Mouse (Mus musculus): ENCODE results near the gene Naa20.

Naa20 gene

DNA sequence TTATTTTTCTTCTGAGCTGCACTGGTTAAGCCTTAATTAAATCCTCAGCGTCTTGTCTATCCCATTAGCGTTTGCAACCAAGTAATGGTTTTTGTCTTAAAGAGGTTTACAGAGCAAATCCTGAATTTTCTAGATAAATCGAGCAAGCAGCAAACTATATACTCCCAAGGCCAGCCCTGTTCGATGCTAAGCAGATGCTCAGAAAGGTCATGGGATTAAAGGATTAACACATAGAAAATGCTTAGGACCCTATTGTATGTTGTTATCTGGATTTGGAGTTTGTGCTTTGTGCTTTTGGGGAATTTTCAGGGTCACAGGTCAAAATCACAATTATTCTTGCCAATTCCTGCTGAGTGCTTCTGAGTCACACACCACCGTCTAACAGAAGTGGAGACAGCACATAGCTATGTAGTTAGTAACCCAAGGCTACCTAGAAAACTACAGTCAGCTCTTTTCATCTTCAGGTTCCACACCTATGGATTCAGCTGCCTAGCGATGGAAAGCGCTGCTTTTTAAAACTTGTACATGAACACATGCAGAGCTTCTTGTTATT, 46.6 kb downstream of the Naa20 start:
- in situ Hi-C loops (cut with MboI; ENCODE audit: low sequenced_read_pairs) = no loop called here

DNA sequence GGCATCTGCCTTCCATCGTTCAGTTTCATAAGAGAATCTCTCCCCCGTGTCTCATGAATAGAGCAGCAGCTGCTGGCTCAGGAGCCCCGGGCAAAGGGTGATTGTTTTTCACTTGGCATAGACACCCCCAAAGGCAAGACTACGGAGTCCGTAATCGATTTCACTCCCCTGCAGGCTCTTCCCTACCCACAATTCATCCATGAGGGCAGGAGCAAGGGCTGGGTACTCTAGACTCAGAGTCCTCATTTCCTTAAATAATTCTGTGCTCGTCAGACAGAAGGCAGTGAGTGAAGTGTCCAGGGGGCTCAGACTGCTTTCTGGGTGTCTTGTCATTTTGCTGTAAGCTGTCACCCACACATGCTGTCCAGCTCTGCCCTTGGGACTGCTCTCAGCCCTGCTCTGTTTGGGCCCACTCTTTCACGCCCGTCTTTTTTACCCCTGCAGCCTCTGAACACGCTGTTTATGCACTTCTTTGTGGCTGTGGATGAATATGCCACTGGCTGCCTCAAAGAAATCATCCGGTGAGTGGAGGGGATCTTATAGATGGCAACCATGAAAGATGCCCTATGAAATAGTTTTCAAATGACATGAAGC, 47.7 kb downstream of the Naa20 start:
- in situ Hi-C loops (cut with MboI; ENCODE audit: low sequenced_read_pairs) = loop anchor here (10.0 kb wide), 2 partner anchors 435 to 465 kb away; no protein-coding TSS in a partner anchor

DNA sequence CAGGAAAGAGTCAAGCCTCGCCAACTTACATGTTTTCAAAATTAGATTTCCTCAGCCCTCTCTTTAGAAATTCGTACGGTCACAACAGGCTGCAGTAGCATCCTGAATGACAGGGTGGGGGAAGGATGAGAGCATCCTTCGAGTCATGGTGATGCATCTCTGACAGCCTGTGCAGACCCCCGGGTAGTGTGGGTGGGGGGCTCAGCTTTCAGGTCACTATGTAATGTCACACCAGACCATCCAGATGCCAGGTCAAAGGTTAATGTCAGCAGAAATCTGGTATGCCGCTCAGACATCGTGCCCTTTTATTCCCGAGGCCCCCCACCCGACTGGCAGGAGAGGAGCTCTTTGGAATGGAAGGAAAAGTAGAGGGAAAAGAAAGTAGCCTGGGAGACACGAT, 48.3 kb downstream of the Naa20 start:
- in situ Hi-C loops (cut with MboI; ENCODE audit: low sequenced_read_pairs) = loop anchor here (10.0 kb wide), 2 partner anchors 435 to 465 kb away; no protein-coding TSS in a partner anchor

DNA sequence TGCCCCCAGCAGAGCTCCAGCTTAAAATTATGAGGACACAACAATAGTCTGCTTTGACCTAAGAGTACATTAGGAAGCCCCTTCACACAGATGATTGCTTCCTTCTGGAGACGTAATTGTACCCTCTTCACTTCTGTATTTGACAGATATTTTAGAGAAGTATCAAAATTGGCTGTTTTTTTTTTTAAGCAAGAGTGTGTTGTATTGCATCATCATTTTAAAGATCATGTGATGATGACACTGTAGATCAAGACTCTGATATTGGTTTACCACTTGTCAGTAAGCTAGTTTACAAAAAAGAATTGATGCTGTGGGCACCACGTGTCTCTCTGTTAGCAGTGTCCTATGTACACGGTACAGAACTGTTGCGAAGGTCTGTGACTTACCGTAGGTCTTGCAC, 50.8 kb downstream of the Naa20 start:
- in situ Hi-C loops (cut with MboI; ENCODE audit: low sequenced_read_pairs) = loop anchor here (10.0 kb wide), 2 partner anchors 432 to 462 kb away; no protein-coding TSS in a partner anchor

DNA sequence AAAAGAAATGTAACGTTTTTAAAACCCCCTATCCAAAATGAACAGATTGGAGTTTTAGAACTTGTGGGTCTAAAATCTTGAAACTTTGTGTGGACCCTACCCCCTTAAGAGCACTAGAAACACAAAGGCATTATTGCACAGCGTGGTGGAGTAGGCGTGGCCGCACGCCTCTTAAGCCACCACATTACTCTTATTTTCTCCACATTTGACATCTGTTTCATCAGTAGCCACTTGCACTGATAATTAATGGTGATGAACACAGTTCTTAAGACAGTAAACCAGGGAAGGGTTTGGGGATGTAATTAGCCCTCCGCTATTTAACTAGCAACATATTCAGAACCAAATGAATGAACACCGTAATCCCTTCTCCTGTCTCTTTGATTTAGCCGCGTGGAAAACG, 53.9 kb downstream of the Naa20 start:
- in situ Hi-C loops (cut with MboI; ENCODE audit: low sequenced_read_pairs) = loop anchor here (10.0 kb wide), 2 partner anchors 429 to 459 kb away; no protein-coding TSS in a partner anchor

DNA sequence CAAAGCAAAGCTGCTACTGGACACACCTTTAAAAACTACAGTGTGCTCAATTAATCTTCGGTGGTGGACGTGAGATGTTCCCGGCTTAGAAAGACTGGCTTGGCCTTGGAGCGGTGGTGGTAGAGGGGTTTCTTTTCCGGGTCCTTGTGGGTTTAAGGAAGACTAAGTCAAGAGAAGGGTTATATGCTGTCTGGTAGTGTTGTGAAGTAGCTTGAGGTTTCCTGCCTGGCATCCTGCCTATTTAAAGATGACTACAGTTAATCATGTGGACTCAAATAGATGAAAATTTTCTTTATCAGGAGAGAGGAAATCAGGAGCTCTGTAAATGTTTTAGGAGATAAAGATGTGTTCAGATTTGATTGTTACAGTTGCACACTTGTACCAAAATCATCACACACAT, 54.4 kb downstream of the Naa20 start:
- in situ Hi-C loops (cut with MboI; ENCODE audit: low sequenced_read_pairs) = loop anchor here (10.0 kb wide), 2 partner anchors 428 to 458 kb away; no protein-coding TSS in a partner anchor

DNA sequence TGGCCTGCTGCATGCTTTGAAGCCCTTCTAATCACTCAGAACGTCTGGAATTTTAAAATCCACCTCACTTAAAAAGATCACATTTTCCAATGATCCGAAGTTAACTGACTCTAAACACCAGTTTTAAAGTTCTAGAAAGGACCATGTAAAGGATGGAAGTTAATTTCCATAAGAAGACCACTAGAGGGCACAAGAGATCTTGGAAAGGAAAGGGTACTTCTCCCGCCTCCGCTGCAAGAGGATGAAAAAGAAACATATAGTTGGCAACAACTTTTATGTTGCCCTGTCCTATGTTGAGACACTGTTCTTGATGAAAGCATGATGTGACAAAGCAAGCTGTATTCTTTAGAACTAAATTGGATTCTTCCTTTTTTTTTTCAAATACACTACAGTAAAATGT, 55.6 kb downstream of the Naa20 start:
- in situ Hi-C loops (cut with MboI; ENCODE audit: low sequenced_read_pairs) = loop anchor here (10.0 kb wide), 2 partner anchors 427 to 457 kb away; no protein-coding TSS in a partner anchor

DNA sequence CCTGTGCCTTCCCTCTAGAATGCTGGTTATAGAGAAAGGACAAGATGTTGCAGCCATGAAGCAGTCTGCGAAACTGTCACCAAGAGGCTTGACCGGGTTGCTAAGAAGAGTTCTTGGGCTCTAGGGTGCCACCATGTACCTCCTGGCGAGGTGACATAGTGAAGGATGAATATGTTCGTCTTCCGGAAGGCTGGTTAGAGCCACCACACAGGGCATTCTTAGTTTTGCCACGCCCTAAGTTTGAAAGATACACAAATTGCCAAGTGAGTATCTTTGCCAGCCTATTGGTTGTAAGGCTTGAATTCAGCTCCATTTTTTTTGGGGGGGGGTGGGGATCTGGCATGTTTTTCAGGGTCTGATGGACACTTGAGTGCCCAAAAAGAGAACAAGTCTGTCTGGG, 56.2 kb downstream of the Naa20 start:
- in situ Hi-C loops (cut with MboI; ENCODE audit: low sequenced_read_pairs) = loop anchor here (10.0 kb wide), 2 partner anchors 427 to 457 kb away; no protein-coding TSS in a partner anchor

DNA sequence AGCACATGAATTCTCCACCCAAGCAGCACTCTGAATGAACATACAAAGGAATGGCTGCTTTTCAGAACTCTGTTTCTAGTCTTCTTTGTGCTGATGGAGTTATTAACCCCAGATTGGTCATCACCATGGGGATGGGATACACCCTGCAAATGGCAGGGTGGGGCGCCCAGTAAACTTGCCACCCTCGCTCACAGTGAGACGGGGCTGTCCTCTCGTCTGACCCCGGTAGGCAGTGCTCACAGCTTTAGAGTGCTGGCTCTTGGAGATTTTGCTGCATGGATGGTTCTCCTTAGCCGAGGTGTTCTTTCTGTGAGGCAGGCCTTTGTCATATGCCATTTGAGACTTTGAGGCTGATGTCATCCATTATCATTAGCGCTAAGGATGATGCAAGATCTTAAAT, 56.7 kb downstream of the Naa20 start:
- in situ Hi-C loops (cut with MboI; ENCODE audit: low sequenced_read_pairs) = loop anchor here (10.0 kb wide), 2 partner anchors 426 to 456 kb away; no protein-coding TSS in a partner anchor

DNA sequence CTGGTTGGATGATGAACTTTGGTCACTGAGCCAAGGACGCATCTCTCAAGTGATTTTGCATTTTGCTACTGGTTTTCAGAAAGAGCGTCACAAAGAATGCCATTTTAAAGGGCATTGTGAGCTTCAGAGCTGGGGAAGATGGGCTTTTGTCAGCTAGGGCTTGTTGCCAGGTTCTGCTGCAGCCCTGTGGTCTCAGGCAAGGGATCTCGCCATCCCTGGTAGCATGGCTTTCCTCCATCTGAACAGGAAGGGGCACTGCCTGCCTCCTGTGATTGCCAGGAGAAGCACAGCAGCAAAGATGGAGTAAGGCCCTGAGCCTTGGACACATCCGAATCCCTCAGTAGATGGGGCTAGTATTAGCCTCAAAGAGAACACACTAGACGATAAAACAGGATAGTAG, 60.0 kb downstream of the Naa20 start:
- in situ Hi-C loops (cut with MboI; ENCODE audit: low sequenced_read_pairs) = no loop called here
